Mouse (Mus musculus): ENCODE measurements around the gene Gm21969. TPM values are rescaled to one million over a fixed set of nuclear protein-coding genes. Genes with fewer than 3 reads are reported as not detected.

Gene Gm21969
- total RNA-seq, 1 experiment, result 0.09 TPM

- TF ChIP-seq MAFK (IDR thresholded peaks at IDR 0.05; ENCODE audit: insufficient read depth, low read depth, low read length), result no peak
- no peak for TF ChIP-seq HCFC1 (IDR thresholded peaks at IDR 0.05; ENCODE audit: borderline replicate concordance, insufficient read depth, low read length)
- TF ChIP-seq ZNF384 (IDR thresholded peaks at IDR 0.05; ENCODE audit: low read depth, low read length), result no peak
- no peak for TF ChIP-seq ZC3H11A (IDR thresholded peaks at IDR 0.05; ENCODE audit: borderline replicate concordance, low read depth, low read length)
- TF ChIP-seq CHD2 (IDR thresholded peaks at IDR 0.05; ENCODE audit: low read depth, low read length), result no peak
- H3K36me3 ChIP-seq (ENCODE audit: control insufficient read depth, insufficient read depth, low read length, poor library complexity, severe bottlenecking), result no peaks in the 10 kb centered on the region
- in situ Hi-C loops (cut with MboI; ENCODE audit: low sequenced_read_pairs in 2 of 2, unreplicated experiment in 2 of 2), result loop anchor here in 1 of 2 experiments (10.0 kb wide), 1 partner anchor 156 kb away; no protein-coding TSS in a partner anchor
- no peak overlapping the region for H3K27ac ChIP-seq (ENCODE audit: insufficient read depth, low read depth, low read length, poor library complexity, severe bottlenecking)
- H3K9ac ChIP-seq (ENCODE audit: insufficient read depth, low read depth, low read length, poor library complexity, severe bottlenecking), result no peak overlapping the region
- H3K9me3 ChIP-seq (ENCODE audit: control insufficient read depth, insufficient read depth, low read depth, low read length), result no peaks in the 10 kb centered on the region
- DNase-seq (ENCODE audit: low read depth, low spot score), result no peak
- peaks cover 0 to 3% of the 10 kb centered on the region in 2 experiments; a peak in 1 of 4 replicates for H3K4me1 ChIP-seq (ENCODE audit: control insufficient read depth in 2 of 2, insufficient read depth in 2 of 2, low read length in 2 of 2, poor library complexity in 1 of 2)
- H3K4me3 ChIP-seq (ENCODE audit: insufficient read depth in 1 of 2, low read depth in 1 of 2, low read length in 2 of 2, poor library complexity in 1 of 2, severe bottlenecking in 1 of 2), result no peak overlapping the region
Measured at GRCm38 (mm10) chr4:139698602-139699001, 95.6 kb downstream of the Gm21969 start.

GRCm38 (mm10) chr4:139702914-139703313 is 99.9 kb downstream of the Gm21969 start:
- in situ Hi-C loops (cut with MboI; ENCODE audit: low sequenced_read_pairs in 2 of 2, unreplicated experiment in 2 of 2), result no loop called here
- Histone ChIP-seq H3K4me3 (ENCODE audit: insufficient read depth in 1 of 2, low read depth in 1 of 2, low read length in 2 of 2, poor library complexity in 1 of 2, severe bottlenecking in 1 of 2) (no peak overlapping the region), H3K4me1 (ENCODE audit: control insufficient read depth in 2 of 2, insufficient read depth in 2 of 2, low read length in 2 of 2, poor library complexity in 1 of 2) (no peaks in the 10 kb centered on the region), H3K9me3 (ENCODE audit: control insufficient read depth, insufficient read depth, low read depth, low read length) (no peaks in the 10 kb centered on the region), H3K36me3 (ENCODE audit: control insufficient read depth, insufficient read depth, low read length, poor library complexity, severe bottlenecking) (no peaks in the 10 kb centered on the region), H3K27ac (ENCODE audit: insufficient read depth, low read depth, low read length, poor library complexity, severe bottlenecking) (no peak overlapping the region), H3K9ac (ENCODE audit: insufficient read depth, low read depth, low read length, poor library complexity, severe bottlenecking) (no peak overlapping the region)
- DNase-seq (ENCODE audit: low read depth, low spot score), result no peak
- no peak for TF ChIP-seq CHD2 (IDR thresholded peaks at IDR 0.05; ENCODE audit: low read depth, low read length)
- no peak for TF ChIP-seq MAFK (IDR thresholded peaks at IDR 0.05; ENCODE audit: insufficient read depth, low read depth, low read length)
- TF ChIP-seq ZNF384 (IDR thresholded peaks at IDR 0.05; ENCODE audit: low read depth, low read length), result no peak
- no peak for TF ChIP-seq ZC3H11A (IDR thresholded peaks at IDR 0.05; ENCODE audit: borderline replicate concordance, low read depth, low read length)
- no peak for TF ChIP-seq HCFC1 (IDR thresholded peaks at IDR 0.05; ENCODE audit: borderline replicate concordance, insufficient read depth, low read length)

- Histone ChIP-seq H3K4me1 (ENCODE audit: control insufficient read depth in 2 of 2, insufficient read depth in 2 of 2, low read length in 2 of 2, poor library complexity in 1 of 2) (no peaks in the 10 kb centered on the region), H3K9me3 (ENCODE audit: control insufficient read depth, insufficient read depth, low read depth, low read length) (no peaks in the 10 kb centered on the region), H3K36me3 (ENCODE audit: control insufficient read depth, insufficient read depth, low read length, poor library complexity, severe bottlenecking) (no peaks in the 10 kb centered on the region), H3K27ac (ENCODE audit: insufficient read depth, low read depth, low read length, poor library complexity, severe bottlenecking) (no peak overlapping the region), H3K9ac (ENCODE audit: insufficient read depth, low read depth, low read length, poor library complexity, severe bottlenecking) (no peak overlapping the region), H3K4me3 (ENCODE audit: insufficient read depth in 1 of 2, low read depth in 1 of 2, low read length in 2 of 2, poor library complexity in 1 of 2, severe bottlenecking in 1 of 2) (no peak overlapping the region)
- in situ Hi-C loops (cut with MboI; ENCODE audit: low sequenced_read_pairs in 2 of 2, unreplicated experiment in 2 of 2), result no loop called here
- no peak for DNase-seq (ENCODE audit: low read depth, low spot score)
- no peak for TF ChIP-seq CHD2 (IDR thresholded peaks at IDR 0.05; ENCODE audit: low read depth, low read length)
- TF ChIP-seq ZNF384 (IDR thresholded peaks at IDR 0.05; ENCODE audit: low read depth, low read length), result no peak
- peak; percentile 22; the same call in 1 of the 2 replicates for TF ChIP-seq ZC3H11A (IDR thresholded peaks at IDR 0.05; ENCODE audit: borderline replicate concordance, low read depth, low read length)
Measured at GRCm38 (mm10) chr4:139703468-139703867, 100.5 kb downstream of the Gm21969 start.

- TF ChIP-seq ZC3H11A (IDR thresholded peaks at IDR 0.05; ENCODE audit: borderline replicate concordance, low read depth, low read length) (no peak), CHD2 (IDR thresholded peaks at IDR 0.05; ENCODE audit: low read depth, low read length) (no peak), ZNF384 (IDR thresholded peaks at IDR 0.05; ENCODE audit: low read depth, low read length) (no peak), MAFK (IDR thresholded peaks at IDR 0.05; ENCODE audit: insufficient read depth, low read depth, low read length) (no peak), HCFC1 (IDR thresholded peaks at IDR 0.05; ENCODE audit: borderline replicate concordance, insufficient read depth, low read length) (no peak)
- no peak for DNase-seq (ENCODE audit: low read depth, low spot score)
- no peaks in the 10 kb centered on the region for H3K36me3 ChIP-seq (ENCODE audit: control insufficient read depth, insufficient read depth, low read length, poor library complexity, severe bottlenecking)
- H3K9me3 ChIP-seq (ENCODE audit: control insufficient read depth, insufficient read depth, low read depth, low read length), result no peaks in the 10 kb centered on the region
- in situ Hi-C loops (cut with MboI; ENCODE audit: low sequenced_read_pairs in 2 of 2, unreplicated experiment in 2 of 2), result loop anchor here in 1 of 2 experiments (5.0 kb wide), 1 partner anchor 151 kb away; no protein-coding TSS in a partner anchor
- no peaks in the 10 kb centered on the region for H3K4me1 ChIP-seq (ENCODE audit: control insufficient read depth in 2 of 2, insufficient read depth in 2 of 2, low read length in 2 of 2, poor library complexity in 1 of 2)
- H3K27ac ChIP-seq (ENCODE audit: insufficient read depth, low read depth, low read length, poor library complexity, severe bottlenecking), result no peak overlapping the region
- H3K4me3 ChIP-seq (ENCODE audit: insufficient read depth in 1 of 2, low read depth in 1 of 2, low read length in 2 of 2, poor library complexity in 1 of 2, severe bottlenecking in 1 of 2), result no peak overlapping the region
- no peak overlapping the region for H3K9ac ChIP-seq (ENCODE audit: insufficient read depth, low read depth, low read length, poor library complexity, severe bottlenecking)
Measured at GRCm38 (mm10) chr4:139705986-139706385, 103.0 kb downstream of the Gm21969 start.
